Mouse (Mus musculus): ENCODE measurements around the gene Gns.
"Not testable (repeated sequence)": the region's sequence is repeated elsewhere in the genome, so short reads cannot be mapped to it uniquely, and the experiment has no call there.

GRCm38 (mm10) chr10:121336536-121336935 lies 28.4 kb upstream of the Gns start:
- TF ChIP-seq CTCF, EP300 (IDR thresholded peaks at IDR 0.05): not testable (repeated sequence)

Data from lung, postnatal 0 days (tissue).